Mouse (Mus musculus): ENCODE data around the gene Akap8. TPM values are rescaled to one million over a fixed set of nuclear protein-coding genes. Genes with fewer than 3 reads are reported as not detected.
A peak's percentile ranks its signal among the peaks of the same experiment; 100 is the strongest.

Gene Akap8
- polyA plus RNA-seq, 1 experiment from 2014 or later: 44.3 TPM

DNA sequence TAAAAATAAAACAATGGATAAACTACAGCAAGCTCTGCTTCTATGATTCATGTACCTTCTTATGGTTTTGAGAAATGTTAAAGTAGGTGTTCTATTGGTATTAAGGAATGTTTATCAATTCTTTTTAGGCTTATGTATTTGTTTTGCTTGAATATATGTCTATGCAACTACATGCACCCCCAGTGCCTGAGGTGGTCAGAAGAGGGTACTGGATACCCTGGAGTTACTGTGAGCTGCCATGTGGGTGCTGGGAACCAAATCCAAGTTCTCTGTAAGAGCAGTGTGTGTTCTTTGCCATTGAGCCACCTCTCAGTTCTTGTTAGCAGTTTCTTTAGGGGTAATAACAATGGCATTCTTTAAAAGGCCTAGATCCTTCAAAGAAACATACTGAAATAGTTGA lies 30.7 kb upstream of the Akap8 start:
- H3K27ac ChIP-seq (ENCODE audit: low read depth, low read length): no peak overlapping the region
- H3K4me1 ChIP-seq (ENCODE audit: control insufficient read depth, insufficient read depth, low read length): peaks cover 9% of the 10 kb centered on the region
- no peak overlapping the region for H3K9ac ChIP-seq (ENCODE audit: low read depth, low read length)
- no peak overlapping the region for H3K4me2 ChIP-seq
- no peaks in the 10 kb centered on the region for H3K9me3 ChIP-seq (replicated peaks; ENCODE audit: control insufficient read depth, low read length)
- no peak overlapping the region for H3K4me3 ChIP-seq (ENCODE audit: low read depth, low read length)
- peaks cover 17% of the 10 kb centered on the region for H3K36me3 ChIP-seq (ENCODE audit: control insufficient read depth, insufficient read depth, low read length)
- H3K27me3 ChIP-seq (ENCODE audit: control insufficient read depth, insufficient read depth, low read length): no peaks in the 10 kb centered on the region
- no peak for ATAC-seq (replicated peaks; ENCODE audit: insufficient number of reproducible peaks, low FRiP score, low TSS enrichment)

DNA sequence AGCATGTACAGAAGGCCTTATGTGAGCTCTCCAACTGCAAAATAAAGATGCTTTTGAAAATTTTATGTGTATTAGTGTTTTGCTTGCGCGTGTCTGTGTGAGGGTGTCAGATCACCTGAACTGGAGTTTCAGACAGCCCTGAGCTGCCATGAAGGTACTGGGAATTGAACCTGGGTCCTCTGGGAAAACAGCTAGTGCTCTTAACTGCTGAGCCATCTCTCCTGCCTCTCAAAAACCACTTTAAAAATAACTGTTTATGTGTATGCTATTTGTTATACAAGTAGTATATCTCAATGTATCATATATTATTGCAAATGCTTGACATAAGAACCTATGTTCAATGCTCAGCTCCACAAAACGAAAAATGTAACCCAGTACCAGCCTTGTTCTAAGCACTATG lies 30.2 kb upstream of the Akap8 start:
- H3K27ac ChIP-seq (ENCODE audit: low read depth, low read length): no peak overlapping the region
- peaks cover 9% of the 10 kb centered on the region for H3K4me1 ChIP-seq (ENCODE audit: control insufficient read depth, insufficient read depth, low read length)
- H3K36me3 ChIP-seq (ENCODE audit: control insufficient read depth, insufficient read depth, low read length): peaks cover 12% of the 10 kb centered on the region
- WGBS (ENCODE audit: insufficient replicate concordance): 74% methylated on average over 3 of the region's 3 CpGs
- no peak overlapping the region for H3K9ac ChIP-seq (ENCODE audit: low read depth, low read length)
- peak overlapping the region; percentile 93; the same call in 1 of the 2 replicates for H3K4me3 ChIP-seq (ENCODE audit: low read depth, low read length)
- no peaks in the 10 kb centered on the region for H3K9me3 ChIP-seq (replicated peaks; ENCODE audit: control insufficient read depth, low read length)
- no peaks in the 10 kb centered on the region for H3K27me3 ChIP-seq (ENCODE audit: control insufficient read depth, insufficient read depth, low read length)
- no peak for ATAC-seq (replicated peaks; ENCODE audit: insufficient number of reproducible peaks, low FRiP score, low TSS enrichment)
- H3K4me2 ChIP-seq: peak overlapping the region; percentile 89

DNA sequence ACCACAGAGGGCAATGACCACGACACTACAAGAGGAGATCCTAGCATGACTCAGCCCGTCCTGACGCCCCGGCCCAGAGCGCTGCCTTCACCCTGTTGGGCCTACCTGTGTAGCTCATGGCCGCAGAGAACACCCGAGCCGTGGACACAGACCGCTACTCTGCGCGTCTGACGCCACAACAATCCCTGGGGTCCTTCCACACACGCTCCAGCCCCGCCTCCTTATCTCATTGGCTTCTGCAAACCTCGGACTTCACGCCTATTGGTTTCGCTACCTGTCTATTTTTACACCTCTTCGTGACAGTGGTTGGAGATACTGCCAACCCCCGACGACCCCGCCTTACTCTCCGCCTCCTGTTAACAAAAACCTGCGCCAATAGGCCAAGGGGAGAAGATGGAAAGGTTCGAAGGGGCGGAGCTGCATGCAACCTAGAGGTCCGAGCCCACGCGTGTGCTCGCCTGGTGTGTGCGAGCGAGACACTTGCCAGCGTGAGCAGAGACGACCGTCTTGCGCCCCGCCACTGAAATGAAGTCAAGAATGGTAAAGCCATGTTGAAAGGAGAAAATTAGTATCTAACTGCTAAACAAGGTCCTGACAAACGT lies 29.4 kb upstream of the Akap8 start, which contains the start of gene Akap8l:
Gene Akap8l, minus strand, starts transcription at position 226 of the 602 bp plus-strand sequence.
- peak within 1 kb of the TSS; percentile 92 for H3K9ac ChIP-seq (ENCODE audit: low read depth, low read length)
- H3K4me1 ChIP-seq (ENCODE audit: control insufficient read depth, insufficient read depth, low read length): peaks cover 9% of the 10 kb centered on the region
- no peaks in the 10 kb centered on the region for H3K27me3 ChIP-seq (ENCODE audit: control insufficient read depth, insufficient read depth, low read length)
- peak; percentile 95 for ATAC-seq (replicated peaks; ENCODE audit: insufficient number of reproducible peaks, low FRiP score, low TSS enrichment)
- under 1% methylated on average over 37 of the region's 37 CpGs for whole genome bisulfite sequencing (ENCODE audit: insufficient replicate concordance)
- peaks cover 6% of the 10 kb centered on the region; the same call in 1 of the 2 replicates for H3K36me3 ChIP-seq (ENCODE audit: control insufficient read depth, insufficient read depth, low read length)
- no peaks in the 10 kb centered on the region for H3K9me3 ChIP-seq (replicated peaks; ENCODE audit: control insufficient read depth, low read length)
- peak within 1 kb of the TSS; percentile 93 for H3K4me3 ChIP-seq (ENCODE audit: low read depth, low read length)
- peak within 1 kb of the TSS; percentile 76 for H3K27ac ChIP-seq (ENCODE audit: low read depth, low read length)
- peak within 1 kb of the TSS; percentile 89 for H3K4me2 ChIP-seq

- H3K4me1 ChIP-seq (ENCODE audit: control insufficient read depth, insufficient read depth, low read length): peaks cover 9% of the 10 kb centered on the region
- H3K4me3 ChIP-seq (ENCODE audit: low read depth, low read length): peak overlapping the region; percentile 93
- H3K9ac ChIP-seq (ENCODE audit: low read depth, low read length): peak overlapping the region; percentile 92
- peak overlapping the region; percentile 89 for H3K4me2 ChIP-seq
- peak overlapping the region; percentile 76 for H3K27ac ChIP-seq (ENCODE audit: low read depth, low read length)
- WGBS (ENCODE audit: insufficient replicate concordance): under 1% methylated on average over 24 of the region's 24 CpGs
- H3K27me3 ChIP-seq (ENCODE audit: control insufficient read depth, insufficient read depth, low read length): no peaks in the 10 kb centered on the region
- 0 out of 2 replicates have a peak, but pooled peaks have one; percentile 11 for ATAC-seq (replicated peaks; ENCODE audit: insufficient number of reproducible peaks, low FRiP score, low TSS enrichment)
- H3K9me3 ChIP-seq (replicated peaks; ENCODE audit: control insufficient read depth, low read length): no peaks in the 10 kb centered on the region
- peaks cover 3% of the 10 kb centered on the region; the same call in 1 of the 2 replicates for H3K36me3 ChIP-seq (ENCODE audit: control insufficient read depth, insufficient read depth, low read length)
Measured at GRCm38 (mm10) chr17:32349851-32350381, 28.9 kb upstream of the Akap8 start.

- peak overlapping the region; percentile 76; the same call in 1 of the 2 replicates for H3K27ac ChIP-seq (ENCODE audit: low read depth, low read length)
- H3K4me2 ChIP-seq: peak overlapping the region; percentile 89
- no peaks in the 10 kb centered on the region; the same call in 1 of the 2 replicates for H3K36me3 ChIP-seq (ENCODE audit: control insufficient read depth, insufficient read depth, low read length)
- peaks cover 9% of the 10 kb centered on the region for H3K4me1 ChIP-seq (ENCODE audit: control insufficient read depth, insufficient read depth, low read length)
- H3K27me3 ChIP-seq (ENCODE audit: control insufficient read depth, insufficient read depth, low read length): no peaks in the 10 kb centered on the region
- ATAC-seq (replicated peaks; ENCODE audit: insufficient number of reproducible peaks, low FRiP score, low TSS enrichment): no peak; the same call in 1 of the 2 replicates
- H3K4me3 ChIP-seq (ENCODE audit: low read depth, low read length): peak overlapping the region; percentile 93
- H3K9ac ChIP-seq (ENCODE audit: low read depth, low read length): peak overlapping the region; percentile 92
- WGBS (ENCODE audit: insufficient replicate concordance): 6% methylated on average over 4 of the region's 4 CpGs
- no peaks in the 10 kb centered on the region for H3K9me3 ChIP-seq (replicated peaks; ENCODE audit: control insufficient read depth, low read length)
Measured at GRCm38 (mm10) chr17:32349037-32349732, 28.1 kb upstream of the Akap8 start.

GRCm38 (mm10) chr17:32348406-32348805 lies 27.4 kb upstream of the Akap8 start:
- Histone ChIP-seq H3K27me3 (ENCODE audit: control insufficient read depth, insufficient read depth, low read length) (no peaks in the 10 kb centered on the region), H3K4me1 (ENCODE audit: control insufficient read depth, insufficient read depth, low read length) (peaks cover 9% of the 10 kb centered on the region), H3K9ac (ENCODE audit: low read depth, low read length) (0 out of 2 replicates have a peak overlapping the region, but pooled peaks have one; percentile 35), H3K27ac (ENCODE audit: low read depth, low read length) (no peak overlapping the region), H3K4me3 (ENCODE audit: low read depth, low read length) (no peak overlapping the region), H3K36me3 (ENCODE audit: control insufficient read depth, insufficient read depth, low read length) (no peaks in the 10 kb centered on the region; the same call in 1 of the 2 replicates), H3K9me3 (replicated peaks; ENCODE audit: control insufficient read depth, low read length) (no peaks in the 10 kb centered on the region), H3K4me2 (peak overlapping the region; percentile 89)
- ATAC-seq (replicated peaks; ENCODE audit: insufficient number of reproducible peaks, low FRiP score, low TSS enrichment): no peak
- WGBS (ENCODE audit: insufficient replicate concordance): 84% methylated on average over 2 of the region's 2 CpGs

- no peak for ATAC-seq (replicated peaks; ENCODE audit: insufficient number of reproducible peaks, low FRiP score, low TSS enrichment)
- 85% methylated on average over 1 of the region's 1 CpGs for WGBS (ENCODE audit: insufficient replicate concordance)
- Histone ChIP-seq H3K9me3 (replicated peaks; ENCODE audit: control insufficient read depth, low read length) (no peaks in the 10 kb centered on the region), H3K4me1 (ENCODE audit: control insufficient read depth, insufficient read depth, low read length) (no peaks in the 10 kb centered on the region), H3K36me3 (ENCODE audit: control insufficient read depth, insufficient read depth, low read length) (peaks cover 7% of the 10 kb centered on the region; the same call in 1 of the 2 replicates), H3K4me3 (ENCODE audit: low read depth, low read length) (no peak overlapping the region), H3K4me2 (no peak overlapping the region), H3K27me3 (ENCODE audit: control insufficient read depth, insufficient read depth, low read length) (no peaks in the 10 kb centered on the region), H3K9ac (ENCODE audit: low read depth, low read length) (no peak overlapping the region), H3K27ac (ENCODE audit: low read depth, low read length) (no peak overlapping the region)
Measured at GRCm38 (mm10) chr17:32341102-32341501, 20.1 kb upstream of the Akap8 start.

DNA sequence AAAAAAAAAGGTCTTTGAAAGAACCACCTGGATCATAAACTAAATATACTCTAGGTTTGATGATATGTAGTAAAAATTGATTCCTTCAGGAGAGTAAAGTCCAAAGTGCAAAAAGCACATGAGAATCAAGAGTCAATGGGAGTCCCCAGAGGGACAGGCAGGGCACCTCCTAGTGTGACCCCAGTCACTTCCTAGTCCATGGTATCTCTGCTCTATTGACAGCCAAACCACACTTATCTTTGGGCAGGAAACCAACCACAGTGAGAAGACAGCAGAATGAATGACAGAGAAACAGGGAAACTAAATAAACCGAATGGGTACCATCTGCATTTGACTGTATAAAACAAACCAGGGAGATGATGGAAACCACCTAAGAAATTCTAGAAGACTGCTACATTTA lies 19.1 kb upstream of the Akap8 start:
- H3K27me3 ChIP-seq (ENCODE audit: control insufficient read depth, insufficient read depth, low read length): no peaks in the 10 kb centered on the region
- no peak overlapping the region for H3K27ac ChIP-seq (ENCODE audit: low read depth, low read length)
- H3K4me3 ChIP-seq (ENCODE audit: low read depth, low read length): no peak overlapping the region
- no peak overlapping the region for H3K9ac ChIP-seq (ENCODE audit: low read depth, low read length)
- WGBS (ENCODE audit: insufficient replicate concordance): 55% methylated on average over 1 of the region's 1 CpGs
- no peaks in the 10 kb centered on the region for H3K4me1 ChIP-seq (ENCODE audit: control insufficient read depth, insufficient read depth, low read length)
- H3K9me3 ChIP-seq (replicated peaks; ENCODE audit: control insufficient read depth, low read length): no peaks in the 10 kb centered on the region
- no peak for ATAC-seq (replicated peaks; ENCODE audit: insufficient number of reproducible peaks, low FRiP score, low TSS enrichment)
- no peak overlapping the region for H3K4me2 ChIP-seq
- peaks cover 16% of the 10 kb centered on the region for H3K36me3 ChIP-seq (ENCODE audit: control insufficient read depth, insufficient read depth, low read length)
